Mouse (Mus musculus) G1E-ER4 (cell line): ENCODE results near the gene Elmo2. TPM values are rescaled to one million over a fixed set of nuclear protein-coding genes. Genes with fewer than 3 reads are reported as not detected.

Source experiments
- GATA1 ChIP-seq: IDR thresholded peaks from one replicate; pipeline ENCODE4 v1.8.0; 2012; ENCODE audit warnings: low read length, inconsistent platforms
- polyA plus RNA-seq: library from polyadenylated mRNA; stranded (reverse); fragments of >175 nt; gene quantifications from 2 replicates; pipeline ENCODE4 v1.2.3, GENCODE M21; 2012

Gene Elmo2
- polyA plus RNA-seq, 1 experiment = 6.9 TPM

DNA sequence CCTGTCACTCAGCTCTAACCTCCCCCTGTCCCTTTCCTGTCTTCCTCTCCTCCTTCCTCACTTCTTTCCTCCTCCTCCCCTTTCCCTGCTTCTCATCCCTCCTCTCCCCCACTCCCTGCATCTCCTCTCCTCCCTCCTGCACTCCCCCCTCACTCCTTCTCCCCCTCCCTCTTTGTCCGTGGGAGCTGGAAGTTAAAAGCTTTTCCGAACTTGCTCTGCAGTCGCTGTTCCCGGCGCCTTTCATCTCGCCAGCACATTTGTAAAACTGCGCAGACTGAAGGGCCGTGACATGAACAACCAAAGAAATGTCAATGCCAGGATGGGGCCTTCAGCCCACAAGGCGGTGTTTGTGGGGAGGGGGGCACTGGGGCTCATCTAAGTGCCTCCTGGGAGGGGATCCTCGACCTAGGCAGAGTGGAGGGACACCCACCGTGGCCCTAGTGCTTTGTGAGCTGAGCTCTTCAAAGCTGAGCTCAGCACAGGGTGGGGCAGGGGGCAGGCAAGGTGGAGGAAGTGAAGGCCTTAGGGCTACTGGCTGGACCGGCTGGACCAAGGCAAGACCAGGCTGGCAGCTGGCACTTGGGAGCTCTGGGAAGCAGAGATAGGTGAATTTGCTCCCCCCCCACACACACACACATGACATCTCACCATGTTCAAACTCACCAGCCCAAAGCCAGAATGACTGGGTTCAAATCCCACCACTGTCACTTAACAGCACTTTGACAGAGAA lies 87.7 kb downstream of the Elmo2 start:
- no peak for TF ChIP-seq GATA1

Other genes with a start within 250 kb of the Elmo2 start
- gene 1700025C18Rik, start 235.7 kb downstream of the Elmo2 start, polyA plus RNA-seq = not detected in 2 replicates
- gene Cdh22, start 91.6 kb downstream of the Elmo2 start, polyA plus RNA-seq = not detected in 2 replicates
- gene Slc35c2, start 38.6 kb downstream of the Elmo2 start, polyA plus RNA-seq = 87.4 and 92.8 TPM in 2 replicates
- not detected in 2 replicates for gene Zfp663, start 42.2 kb upstream of the Elmo2 start, polyA plus RNA-seq
- not detected in 2 replicates for gene Zfp334, start 61.8 kb upstream of the Elmo2 start, polyA plus RNA-seq
- not detected in 2 replicates for gene Ocstamp, start 73.9 kb upstream of the Elmo2 start, polyA plus RNA-seq
- not detected in 2 replicates for gene Slc13a3, start 146.8 kb upstream of the Elmo2 start, polyA plus RNA-seq
- 24.6 and 27.6 TPM in 2 replicates for gene Trp53rka, start 166.8 kb upstream of the Elmo2 start, polyA plus RNA-seq
- gene Slc2a10, start 177.3 kb upstream of the Elmo2 start, polyA plus RNA-seq = not detected in 2 replicates